Mouse (Mus musculus) kidney, embryonic 16.5 days (tissue): ENCODE results near the gene Gadd45gip1. TPM values are rescaled to one million over a fixed set of nuclear protein-coding genes. Genes with fewer than 3 reads are reported as not detected.

Experiments used
- ATAC-seq: fragments of 200-750 bp; cut with Nextera tagmentation; 2 replicates; pipeline ENCODE4 v1.8.0; 2017; ENCODE audit warnings: moderate TSS enrichment; ENCODE audit not compliant: low FRiP score, low TSS enrichment
- H3K27ac ChIP-seq: fragments of 300-500 bp; sonication (generic); 2 replicates; pipeline ENCODE4 v1.5.1; 2014; ENCODE audit warnings: low read length
- H3K27me3 ChIP-seq: fragments of 300-500 bp; sonication (generic); 2 replicates; pipeline ENCODE4 v1.6.1; 2014; ENCODE audit warnings: low read length, control low read depth, mixed read lengths; ENCODE audit not compliant: insufficient read depth
- H3K36me3 ChIP-seq: fragments of 300-500 bp; sonication (generic); 2 replicates; pipeline ENCODE4 v1.6.1; 2014; ENCODE audit warnings: low read length, control low read depth, mixed read lengths; ENCODE audit not compliant: insufficient read depth
- H3K4me1 ChIP-seq: fragments of 300-500 bp; sonication (generic); 2 replicates; pipeline ENCODE4 v1.6.1; 2014; ENCODE audit warnings: low read length, control low read depth, mixed read lengths; ENCODE audit not compliant: insufficient read depth
- H3K4me2 ChIP-seq: fragments of 300-500 bp; sonication (generic); replicated peaks from 2 replicates; pipeline ENCODE4 v1.6.1; 2014; ENCODE audit warnings: low read depth, low read length
- H3K4me3 ChIP-seq: fragments of 300-500 bp; sonication (generic); 2 replicates; pipeline ENCODE4 v1.5.1; 2014; ENCODE audit warnings: mild to moderate bottlenecking, low read length
- H3K9ac ChIP-seq: fragments of 300-500 bp; sonication (generic); replicated peaks from 2 replicates; pipeline ENCODE4 v1.6.1; 2014; ENCODE audit warnings: low read length
- H3K9me3 ChIP-seq: fragments of 300-500 bp; sonication (generic); 2 replicates; pipeline ENCODE4 v1.6.1; 2016; ENCODE audit warnings: low read length, control low read depth
- WGBS: fragments of 180-500 bp; shearing (Covaris S2); extraction: QIAGEN DNeasy Blood & Tissue Kit; methylation state at CpG from one replicate; pipeline ENCODE4 v1.1.7; 2014; 5-methylcytosine and 5-hydroxymethylcytosine counted together
- polyA plus RNA-seq: library from polyadenylated mRNA; unstranded; fragments of >200 nt; fragmentation: Nextera tagmentation; extraction: Ambion mirVana; gene quantifications from 2 replicates; pipeline ENCODE4 v1.2.1, GENCODE M21; 2015

The Gadd45gip1 gene
- polyA plus RNA-seq, 1 experiment from 2014 or later, result 49.7 TPM

DNA sequence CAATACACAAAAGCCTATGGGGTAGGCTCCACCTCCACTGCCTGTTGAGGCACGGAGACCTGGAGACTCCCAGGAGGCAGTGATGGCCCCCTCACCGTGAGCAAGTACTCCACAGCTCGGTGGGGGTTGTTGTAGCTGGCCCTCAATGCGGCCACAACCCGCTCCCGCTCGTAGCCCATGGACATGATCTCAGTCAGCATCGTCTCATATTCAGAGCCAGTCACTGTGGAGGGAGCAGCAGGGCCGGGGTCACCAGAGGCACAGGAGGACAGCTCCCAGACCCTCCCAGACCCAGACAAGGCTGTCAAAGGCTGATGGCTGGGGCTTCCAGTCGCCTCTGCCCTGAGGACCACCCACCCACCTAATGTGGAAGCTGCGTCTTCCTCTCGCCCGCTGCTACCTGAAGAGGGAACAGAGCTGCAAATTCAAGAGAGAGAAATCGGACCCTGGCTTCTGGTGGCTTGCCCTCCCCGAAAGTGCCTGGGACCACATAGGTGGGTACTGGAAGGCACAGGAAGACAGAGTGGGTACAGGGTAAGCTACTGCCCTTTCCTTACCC is 6.7 kb downstream of the Gadd45gip1 start:
- H3K4me3 ChIP-seq, result no peak overlapping the region

DNA sequence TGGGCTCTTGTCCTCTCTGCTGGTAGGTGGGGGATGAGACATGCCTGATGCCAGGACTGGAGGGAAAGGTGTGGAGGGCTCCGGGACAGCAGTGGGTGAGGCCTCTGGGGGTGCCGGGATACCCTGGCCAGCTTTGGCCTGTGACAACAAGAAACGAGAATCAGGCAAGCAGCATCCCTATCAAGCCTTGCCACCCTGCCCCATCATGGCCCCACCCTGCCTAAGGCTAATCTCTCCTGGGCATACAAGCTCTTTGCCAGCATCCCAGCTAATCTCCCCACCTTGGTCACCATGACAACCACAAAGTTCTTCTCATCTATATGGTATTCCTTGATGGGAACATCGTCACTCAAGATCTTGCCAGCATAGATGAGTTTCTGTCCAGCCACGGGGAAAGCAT is 7.2 kb downstream of the Gadd45gip1 start:
- H3K4me2 ChIP-seq, result no peak overlapping the region
- no peak for ATAC-seq
- WGBS, result 88% methylated on average over 5 of the region's 5 CpGs

More for the DNA sequence above, 6.7 kb downstream of the Gadd45gip1 start:
- Histone ChIP-seq H3K4me2 (no peak overlapping the region), H3K27me3 (no peaks in the 10 kb centered on the region), H3K9ac (no peak overlapping the region; the same call in 1 of the 2 replicates), H3K27ac (peak overlapping the region; percentile 13; the same call in 1 of the 2 replicates), H3K4me1 (peaks cover 31% of the 10 kb centered on the region), H3K36me3 (peaks cover 64% of the 10 kb centered on the region), H3K9me3 (no peaks in the 10 kb centered on the region)
- no peak for ATAC-seq
- 62% methylated on average over 15 of the region's 15 CpGs for WGBS

DNA sequence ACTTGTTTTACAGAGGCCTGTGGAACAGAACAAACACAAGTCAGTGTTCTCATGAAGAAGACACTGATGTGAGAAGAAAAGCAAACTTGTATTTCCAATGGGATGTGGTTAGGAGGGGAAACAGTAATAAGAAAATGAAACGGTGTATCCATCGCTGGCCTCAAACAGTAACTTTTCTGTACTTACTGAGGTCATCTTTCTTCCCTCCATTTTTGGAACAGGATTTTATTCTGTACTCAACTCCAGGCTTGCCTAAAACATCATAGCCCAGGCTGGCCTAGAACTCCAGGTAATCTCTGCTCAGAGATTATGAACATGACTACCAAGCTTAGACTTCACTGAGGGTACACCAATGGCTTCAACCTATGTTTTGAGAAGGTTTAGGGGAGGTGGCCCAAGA is 8.1 kb downstream of the Gadd45gip1 start:
- no peak for ATAC-seq
- peak overlapping the region; percentile 91 for H3K9ac ChIP-seq
- peaks cover 70% of the 10 kb centered on the region for H3K36me3 ChIP-seq
- peak overlapping the region; percentile 82 for H3K4me3 ChIP-seq
- peaks cover 38% of the 10 kb centered on the region for H3K4me1 ChIP-seq
- 88% methylated on average over 2 of the region's 2 CpGs for WGBS
- H3K4me2 ChIP-seq, result peak overlapping the region; percentile 55
- no peaks in the 10 kb centered on the region for H3K27me3 ChIP-seq
- peak overlapping the region; percentile 90; the same call in 1 of the 2 replicates for H3K27ac ChIP-seq
- H3K9me3 ChIP-seq, result no peaks in the 10 kb centered on the region

More for the DNA sequence above, 7.2 kb downstream of the Gadd45gip1 start:
- H3K9me3 ChIP-seq, result no peaks in the 10 kb centered on the region
- H3K36me3 ChIP-seq, result peaks cover 69% of the 10 kb centered on the region
- H3K27me3 ChIP-seq, result no peaks in the 10 kb centered on the region
- H3K27ac ChIP-seq, result no peak overlapping the region
- H3K4me3 ChIP-seq, result no peak overlapping the region
- H3K4me1 ChIP-seq, result peaks cover 32% of the 10 kb centered on the region
- H3K9ac ChIP-seq, result no peak overlapping the region

DNA sequence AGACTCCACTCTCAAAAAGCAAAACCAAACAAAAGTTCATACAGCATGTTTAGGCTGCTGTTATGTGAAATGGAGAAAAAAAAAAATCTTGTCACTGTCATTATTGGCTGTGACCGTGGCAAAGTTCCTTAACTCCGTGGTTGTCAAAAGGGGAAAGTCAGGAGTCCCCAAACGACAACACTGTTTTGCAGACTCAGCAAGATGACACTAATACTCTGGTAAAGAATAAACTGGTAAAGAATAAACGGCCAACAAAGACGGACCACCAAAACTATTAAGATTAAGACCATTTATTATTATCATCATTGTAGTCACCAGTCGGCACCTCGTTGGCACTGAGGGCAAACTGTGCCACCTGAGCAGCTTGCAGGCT is 8.5 kb downstream of the Gadd45gip1 start:
- 1% methylated on average over 7 of the region's 7 CpGs for WGBS

DNA sequence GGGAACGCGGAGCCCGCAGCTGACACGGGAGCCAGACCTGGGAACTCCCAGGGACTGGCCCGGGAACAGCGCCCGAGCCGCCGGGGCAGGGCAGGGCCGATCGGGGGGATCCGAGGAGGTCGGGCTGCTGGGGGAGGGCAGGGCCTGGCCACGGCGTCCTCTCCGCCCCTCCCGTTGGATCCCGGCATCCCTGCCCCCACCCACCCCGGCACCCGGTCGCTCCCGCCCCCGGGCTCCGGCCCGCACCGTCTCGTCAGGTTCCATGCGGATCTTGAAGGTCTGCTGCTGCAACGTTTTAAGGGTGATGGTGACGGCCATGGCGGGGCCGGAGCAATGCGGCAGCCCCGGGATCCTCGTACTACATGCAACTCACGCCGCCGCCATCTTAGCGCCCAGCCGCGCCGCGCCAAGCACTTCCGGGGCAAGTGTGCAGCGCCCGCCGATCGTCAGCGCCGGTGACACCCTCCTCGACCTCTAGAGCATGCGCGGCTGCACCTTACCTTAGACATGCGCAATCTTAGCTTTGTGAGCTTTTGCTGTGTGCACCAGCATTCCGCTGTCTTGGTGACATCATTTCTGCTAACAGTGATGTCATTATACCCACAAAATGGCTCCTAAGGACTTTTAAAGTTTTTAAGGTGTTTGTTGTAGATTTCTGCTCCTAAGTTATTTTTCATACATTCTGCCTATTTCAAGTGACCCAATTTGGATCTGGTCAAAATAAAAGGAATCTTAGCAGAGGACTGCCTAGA is 9.1 kb downstream of the Gadd45gip1 start, which contains the start of gene Rad23a:
Gene Rad23a, minus strand, starts transcription at position 418 of the 752 bp plus-strand sequence.
- H3K4me1 ChIP-seq, result peaks cover 44% of the 10 kb centered on the region
- peak; percentile 94 for ATAC-seq
- H3K9me3 ChIP-seq, result no peaks in the 10 kb centered on the region
- H3K27ac ChIP-seq, result peak within 1 kb of the TSS; percentile 90
- peaks cover 67% of the 10 kb centered on the region for H3K36me3 ChIP-seq
- WGBS, result under 1% methylated on average over 53 of the region's 55 CpGs
- no peaks in the 10 kb centered on the region for H3K27me3 ChIP-seq
- H3K9ac ChIP-seq, result peak within 1 kb of the TSS; percentile 91
- H3K4me2 ChIP-seq, result peak within 1 kb of the TSS; percentile 55
- H3K4me3 ChIP-seq, result peak within 1 kb of the TSS; percentile 82

More for the DNA sequence above, 8.5 kb downstream of the Gadd45gip1 start:
- no peaks in the 10 kb centered on the region for H3K27me3 ChIP-seq
- ATAC-seq, result no peak
- H3K9ac ChIP-seq, result peak overlapping the region; percentile 91
- H3K4me2 ChIP-seq, result peak overlapping the region; percentile 55
- peak overlapping the region; percentile 82 for H3K4me3 ChIP-seq
- H3K4me1 ChIP-seq, result peaks cover 41% of the 10 kb centered on the region
- peaks cover 70% of the 10 kb centered on the region for H3K36me3 ChIP-seq
- H3K27ac ChIP-seq, result peak overlapping the region; percentile 90
- no peaks in the 10 kb centered on the region for H3K9me3 ChIP-seq

DNA sequence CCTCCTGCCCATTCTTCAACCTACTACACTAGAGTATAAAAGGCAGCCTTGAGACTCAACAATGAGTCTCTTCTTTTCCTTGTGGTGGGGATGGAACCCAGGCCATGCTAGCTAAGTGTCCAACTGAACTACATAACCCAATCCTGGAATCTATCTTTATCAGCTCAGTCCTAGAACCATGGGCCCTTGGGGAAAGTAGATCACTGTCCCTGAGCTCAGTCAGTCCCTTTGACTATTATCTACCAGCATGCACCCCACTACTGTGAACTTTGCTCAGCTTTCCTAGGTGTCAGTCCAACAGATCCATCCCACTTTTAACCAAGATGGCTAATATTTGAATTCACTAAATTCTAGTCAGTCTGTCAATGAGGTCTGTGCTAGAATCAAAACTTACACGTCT is 10.2 kb downstream of the Gadd45gip1 start:
- Histone ChIP-seq H3K4me1 (peaks cover 44% of the 10 kb centered on the region), H3K9me3 (no peaks in the 10 kb centered on the region), H3K27me3 (no peaks in the 10 kb centered on the region), H3K36me3 (peaks cover 59% of the 10 kb centered on the region), H3K27ac (0 out of 2 replicates have a peak overlapping the region, but pooled peaks have one; percentile 35), H3K4me3 (no peak overlapping the region), H3K4me2 (no peak overlapping the region), H3K9ac (no peak overlapping the region)
- no peak for ATAC-seq
- WGBS, result 79% methylated on average over 1 of the region's 1 CpGs

DNA sequence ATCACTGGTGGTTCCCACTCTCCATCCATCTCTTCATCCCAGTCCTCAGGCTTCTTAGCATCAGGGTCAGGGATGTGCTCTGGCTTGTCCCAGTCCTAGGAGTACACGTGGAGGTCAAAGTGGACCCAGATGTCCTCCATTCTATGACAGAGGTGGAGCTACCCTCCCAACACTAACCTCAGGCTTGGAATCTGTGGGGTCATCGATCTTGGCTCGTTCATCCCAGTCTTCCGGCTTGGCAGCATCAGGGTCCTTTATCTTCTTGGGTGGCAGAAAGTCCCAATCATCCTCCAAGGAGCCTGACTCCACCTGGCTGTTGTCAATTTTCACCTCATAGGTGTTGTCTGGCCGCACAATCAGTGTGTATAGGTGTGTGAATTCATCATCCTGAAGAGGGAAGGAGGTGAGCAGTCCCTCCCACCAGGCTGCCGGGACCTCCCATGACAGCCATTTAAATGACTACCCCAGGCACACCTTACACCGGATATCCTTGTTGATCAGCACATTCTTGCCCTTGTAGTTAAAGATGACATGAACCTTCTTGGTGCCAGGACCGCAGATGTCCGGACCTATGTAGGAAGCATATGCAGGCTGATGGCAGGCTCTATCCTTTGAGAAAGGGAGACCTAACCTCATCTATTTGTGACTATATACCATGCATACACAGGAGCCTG is 13.2 kb downstream of the Gadd45gip1 start:
- peak overlapping the region; percentile 81 for H3K4me2 ChIP-seq
- H3K27me3 ChIP-seq, result no peaks in the 10 kb centered on the region
- 76% methylated on average over 9 of the region's 9 CpGs for WGBS
- H3K9me3 ChIP-seq, result no peaks in the 10 kb centered on the region
- ATAC-seq, result no peak
- H3K4me1 ChIP-seq, result peaks cover 37% of the 10 kb centered on the region
- H3K9ac ChIP-seq, result peak overlapping the region; percentile 98
- H3K27ac ChIP-seq, result no peak overlapping the region
- H3K36me3 ChIP-seq, result peaks cover 42% of the 10 kb centered on the region
- peak overlapping the region; percentile 99 for H3K4me3 ChIP-seq

DNA sequence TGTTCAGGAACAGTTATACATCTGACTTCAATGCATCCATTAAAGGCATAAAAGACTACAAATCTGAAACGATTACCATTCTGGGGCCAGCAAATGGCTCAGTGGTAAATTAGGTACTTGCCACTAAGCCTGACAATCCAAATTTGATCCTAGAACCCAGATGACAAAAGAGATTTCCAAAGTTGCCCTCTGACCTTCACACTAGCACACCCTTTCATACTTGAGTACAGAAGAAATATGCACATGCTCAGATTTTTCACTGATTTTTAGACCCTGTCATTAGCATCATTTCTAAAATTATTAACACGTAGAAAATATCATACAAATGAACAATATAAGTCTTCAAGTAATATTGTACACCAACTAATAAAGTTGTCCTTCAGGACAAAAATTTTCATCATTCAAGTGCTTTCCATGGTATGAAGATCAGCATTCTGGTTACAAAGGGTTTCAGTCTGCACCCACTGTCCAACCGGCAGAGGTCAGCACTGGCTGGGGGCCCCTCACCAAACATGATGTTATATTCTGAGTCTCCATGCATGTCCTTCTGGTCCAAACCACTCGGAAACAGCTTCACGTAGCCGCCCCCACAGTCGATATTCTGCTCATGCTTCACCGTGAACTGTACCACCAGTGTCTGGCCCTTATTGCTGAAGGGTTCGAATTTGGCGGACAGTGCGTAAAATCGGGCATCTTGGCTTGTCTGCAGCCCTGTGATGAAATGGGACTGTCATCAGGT is 14.2 kb downstream of the Gadd45gip1 start:
- Histone ChIP-seq H3K36me3 (peaks cover 42% of the 10 kb centered on the region), H3K27ac (peak overlapping the region; percentile 89), H3K4me2 (peak overlapping the region; percentile 81), H3K27me3 (no peaks in the 10 kb centered on the region), H3K9ac (peak overlapping the region; percentile 98), H3K4me3 (peak overlapping the region; percentile 99), H3K9me3 (no peaks in the 10 kb centered on the region), H3K4me1 (peaks cover 34% of the 10 kb centered on the region)
- WGBS, result 12% methylated on average over 12 of the region's 12 CpGs
- ATAC-seq, result no peak

DNA sequence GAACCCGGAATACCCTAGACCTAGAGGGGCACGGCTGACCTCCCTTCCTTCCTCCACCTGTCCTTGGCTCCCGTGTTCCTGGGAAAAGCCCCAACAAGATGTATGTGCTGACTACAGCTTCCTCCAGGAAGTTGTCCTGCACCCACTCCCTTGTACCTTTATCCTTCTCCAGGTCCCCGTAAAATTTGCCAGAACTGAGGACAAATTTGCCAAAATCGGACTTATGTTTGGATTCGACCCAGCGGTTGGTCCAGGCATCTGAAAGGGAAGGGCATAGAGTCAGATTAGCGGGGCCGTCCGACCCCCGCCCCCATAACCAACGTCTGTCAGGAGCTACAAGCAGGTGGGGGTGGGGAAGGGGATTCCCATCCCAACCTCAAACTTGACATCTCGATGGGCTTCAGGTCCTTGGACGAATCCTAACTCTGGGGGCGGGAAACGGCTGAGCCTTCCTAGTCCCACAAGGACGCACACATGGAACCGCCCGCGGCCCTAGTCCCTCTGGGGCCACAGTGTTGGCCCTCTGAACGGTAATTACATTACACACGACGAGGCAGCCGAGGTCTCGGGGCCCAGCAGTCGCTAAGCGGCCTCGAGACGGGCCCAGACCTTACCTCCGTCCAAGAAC is 14.9 kb downstream of the Gadd45gip1 start:
- Histone ChIP-seq H3K4me3 (peak overlapping the region; percentile 99), H3K27ac (peak overlapping the region; percentile 89), H3K4me2 (peak overlapping the region; percentile 81), H3K9ac (peak overlapping the region; percentile 98), H3K36me3 (peaks cover 42% of the 10 kb centered on the region), H3K9me3 (no peaks in the 10 kb centered on the region), H3K4me1 (peaks cover 34% of the 10 kb centered on the region), H3K27me3 (no peaks in the 10 kb centered on the region)
- under 1% methylated on average over 30 of the region's 30 CpGs for WGBS
- ATAC-seq, result peak; percentile 23; the same call in 1 of the 2 replicates
